Mouse (Mus musculus) urinary bladder, postnatal 36 days (tissue): ENCODE measurements around the gene Olfr1392.

Source experiments
- DNase-seq, 2 experiments: peaks; one replicate each; pipeline ENCODE4 v3.0.0; 2022; ENCODE audit warnings: low spot score in 2 of 2, mixed read lengths in 1 of 2

The Olfr1392 gene

DNA sequence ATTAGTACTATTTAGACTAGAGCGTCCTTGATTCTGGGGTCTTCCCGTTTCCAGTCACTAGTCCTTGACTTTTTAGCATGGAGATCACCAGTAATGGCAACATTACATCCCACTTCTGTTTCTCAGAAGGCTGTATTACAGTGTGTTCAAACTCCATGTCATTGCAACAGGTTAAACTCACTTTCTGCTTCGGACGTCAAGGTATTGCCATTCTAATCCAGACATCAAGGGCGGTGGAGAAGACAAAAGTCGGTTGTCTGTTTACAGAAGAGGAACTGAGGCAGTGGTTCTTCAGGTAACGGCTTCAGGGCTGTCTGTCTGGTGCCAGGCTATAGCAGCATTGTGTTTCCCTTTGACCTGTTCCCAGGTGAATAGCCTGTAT, 33.7 kb upstream of the Olfr1392 start:
- no peak for DNase-seq

DNA sequence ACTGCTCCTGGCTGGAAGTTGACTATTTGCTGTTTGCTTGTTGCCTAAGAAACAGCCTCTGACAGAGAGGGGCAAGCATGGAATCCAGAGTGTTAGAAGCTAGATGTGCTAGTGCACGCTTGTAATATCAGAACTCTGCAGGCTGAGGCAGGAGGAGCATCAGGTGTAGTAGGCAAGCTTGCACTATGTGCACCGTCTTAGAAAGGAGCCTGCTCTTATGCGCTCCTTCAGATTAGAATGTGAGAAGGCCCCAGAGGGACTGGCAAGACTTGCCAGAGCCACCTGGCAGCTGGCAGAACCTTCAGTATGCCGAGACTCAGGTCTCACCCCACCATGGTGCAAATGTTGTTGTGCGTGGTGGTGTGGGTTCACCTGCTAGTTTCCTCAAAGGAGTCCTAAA, 33.0 kb upstream of the Olfr1392 start:
- DNase-seq: no peak

DNA sequence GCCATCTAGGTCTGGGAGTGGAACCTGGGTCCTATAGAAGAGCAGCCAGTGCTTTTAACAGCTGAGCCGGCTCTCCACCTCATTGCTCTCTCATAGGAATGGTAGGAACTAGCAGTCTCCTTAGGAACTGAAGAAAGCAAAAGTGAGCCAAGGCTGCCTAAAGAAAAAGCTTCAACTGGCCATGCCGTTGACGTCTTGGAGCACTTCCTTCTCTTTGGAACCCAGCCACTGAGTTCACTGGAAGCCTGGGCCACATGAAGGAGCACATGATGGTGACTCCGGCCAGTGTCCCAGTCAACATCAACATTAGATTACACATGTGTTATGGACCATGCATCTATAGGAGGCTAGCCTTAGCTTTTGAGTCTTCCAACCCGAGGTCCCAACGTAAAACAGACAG, 32.0 kb upstream of the Olfr1392 start:
- no peak for DNase-seq

DNA sequence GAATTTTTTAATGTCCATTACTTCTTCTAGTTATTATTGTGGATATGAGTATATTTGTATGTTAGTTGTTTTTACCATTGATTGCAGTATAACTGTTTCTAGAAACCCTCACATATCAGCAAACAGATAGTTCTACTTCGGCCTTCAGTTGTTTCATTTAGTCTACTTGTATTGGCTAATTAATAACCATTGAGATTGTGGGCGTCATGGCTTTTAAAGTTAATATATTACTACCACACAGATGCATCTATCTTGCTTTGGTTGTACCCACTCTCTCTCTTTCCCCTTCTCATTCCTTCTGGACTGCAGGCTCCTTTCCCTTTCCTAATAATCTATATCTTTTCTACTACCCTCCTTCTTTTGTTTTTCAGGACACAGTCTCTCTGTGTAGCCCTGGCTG, 25.8 kb upstream of the Olfr1392 start:
- no peak for DNase-seq

DNA sequence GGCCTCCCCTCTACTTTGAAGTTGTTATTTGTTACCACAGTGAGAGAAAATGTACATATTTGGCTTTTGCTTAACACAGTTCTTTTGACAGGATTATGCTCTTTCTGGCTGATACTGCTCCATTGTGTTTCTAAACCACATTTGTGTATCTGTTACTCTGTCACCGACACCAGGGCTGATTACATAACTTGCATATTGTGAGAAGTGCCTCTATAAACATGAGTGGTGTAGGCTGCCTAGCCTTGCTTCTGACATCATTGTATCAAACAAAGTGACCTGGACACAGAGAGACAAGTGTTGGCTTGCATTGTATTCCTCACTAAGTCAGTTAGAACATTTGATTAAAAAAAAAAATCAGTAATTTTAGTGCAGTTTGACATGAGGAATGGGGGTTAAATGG, 25.3 kb upstream of the Olfr1392 start:
- no peak for DNase-seq

DNA sequence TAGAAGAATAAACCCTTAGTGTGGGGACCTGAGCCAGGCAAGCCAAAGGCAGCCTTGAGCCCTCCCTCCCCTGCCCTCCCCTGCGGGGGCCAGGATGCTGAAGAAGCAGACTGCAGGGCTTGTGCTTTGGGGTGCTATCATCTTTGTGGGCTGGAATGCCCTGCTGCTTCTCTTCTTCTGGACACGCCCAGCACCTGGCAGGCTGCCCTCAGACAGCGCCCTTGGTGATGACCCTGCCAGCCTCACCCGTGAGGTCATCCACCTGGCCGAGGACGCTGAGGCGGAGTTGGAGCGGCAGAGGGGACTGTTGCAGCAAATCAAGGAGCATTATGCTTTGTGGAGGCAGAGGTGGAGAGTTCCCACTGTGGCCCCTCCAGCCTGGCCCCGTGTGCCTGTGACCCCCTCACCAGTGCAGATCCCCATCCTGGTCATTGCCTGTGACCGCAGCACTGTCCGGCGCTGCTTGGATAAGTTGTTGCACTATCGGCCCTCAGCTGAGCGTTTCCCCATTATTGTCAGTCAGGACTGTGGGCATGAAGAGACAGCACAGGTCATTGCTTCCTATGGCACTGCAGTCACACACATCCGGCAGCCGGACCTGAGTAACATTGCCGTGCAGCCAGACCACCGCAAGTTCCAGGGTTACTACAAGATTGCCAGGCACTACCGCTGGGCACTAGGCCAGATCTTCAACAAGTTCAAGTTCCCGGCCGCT, 24.3 kb upstream of the Olfr1392 start:
- no peak for DNase-seq

DNA sequence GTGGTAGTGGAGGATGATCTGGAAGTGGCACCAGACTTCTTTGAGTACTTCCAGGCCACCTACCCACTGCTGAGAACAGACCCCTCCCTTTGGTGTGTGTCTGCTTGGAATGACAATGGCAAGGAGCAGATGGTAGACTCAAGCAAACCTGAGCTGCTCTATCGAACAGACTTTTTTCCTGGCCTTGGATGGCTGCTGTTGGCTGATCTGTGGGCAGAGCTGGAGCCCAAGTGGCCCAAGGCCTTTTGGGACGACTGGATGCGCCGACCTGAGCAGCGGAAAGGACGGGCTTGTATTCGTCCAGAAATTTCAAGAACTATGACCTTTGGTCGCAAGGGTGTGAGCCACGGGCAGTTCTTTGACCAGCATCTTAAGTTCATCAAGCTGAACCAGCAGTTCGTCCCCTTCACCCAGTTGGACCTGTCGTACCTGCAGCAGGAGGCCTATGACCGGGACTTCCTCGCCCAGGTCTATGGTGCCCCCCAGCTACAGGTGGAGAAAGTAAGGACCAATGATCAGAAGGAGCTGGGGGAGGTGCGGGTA, 23.7 kb upstream of the Olfr1392 start:
- no peak for DNase-seq

DNA sequence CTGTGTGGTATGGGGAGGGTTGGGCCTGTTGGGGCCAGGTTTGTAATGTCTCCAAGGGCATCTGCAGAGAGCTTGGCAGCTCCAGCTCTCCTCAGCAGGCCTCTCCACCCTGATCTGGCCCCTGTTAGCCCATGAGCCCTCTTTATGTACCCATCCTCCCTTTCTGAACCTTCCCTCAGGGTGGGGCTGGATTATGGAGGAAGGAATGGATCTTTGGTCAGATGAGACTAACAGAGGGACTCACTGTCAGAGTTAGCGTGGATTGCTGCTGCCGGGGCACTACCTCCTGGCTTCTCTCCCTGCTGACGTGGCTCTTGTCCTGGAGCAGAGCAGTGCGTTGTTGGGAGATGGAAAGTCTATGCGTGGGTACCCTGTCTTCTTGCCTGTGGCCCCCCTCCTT, 22.8 kb upstream of the Olfr1392 start:
- no peak for DNase-seq

DNA sequence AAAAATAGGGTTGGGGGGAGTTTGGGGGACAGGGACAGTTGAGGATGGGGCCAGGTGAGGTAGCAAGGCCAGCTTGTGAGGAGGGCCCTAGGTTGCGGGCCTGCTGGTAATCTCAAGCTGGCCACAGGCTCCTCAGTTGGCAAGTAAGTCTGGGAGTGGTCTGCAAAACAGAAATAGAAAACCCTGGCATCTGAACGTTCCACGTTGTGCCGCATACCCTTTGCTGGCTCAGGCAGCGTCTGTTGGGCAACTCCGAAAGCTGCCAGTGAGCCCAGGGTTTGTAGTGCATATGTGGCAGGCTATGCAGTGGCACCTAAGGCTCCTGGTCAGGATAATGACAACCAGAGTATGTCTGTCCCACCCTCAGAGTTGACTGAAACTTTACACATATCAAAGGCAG, 21.9 kb upstream of the Olfr1392 start:
- DNase-seq: no peak

DNA sequence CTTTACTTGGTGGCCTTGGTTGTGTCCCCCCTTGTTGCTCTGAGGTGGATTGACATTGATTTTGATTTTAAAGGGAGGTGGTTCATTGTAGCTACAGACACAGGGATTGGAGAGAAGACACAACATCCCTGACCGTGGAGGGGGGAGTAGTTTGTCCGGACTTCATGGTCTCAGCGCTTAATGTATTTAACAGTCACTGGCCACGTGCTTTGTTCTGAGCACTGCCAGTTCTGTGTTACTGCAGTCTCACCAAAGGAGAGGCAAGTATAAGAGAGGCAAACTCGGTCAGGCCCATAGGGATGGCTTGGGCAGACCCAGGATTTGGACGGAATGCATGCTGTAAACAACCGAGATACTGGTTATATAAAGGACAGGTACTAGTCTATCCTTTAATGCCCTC, 21.0 kb upstream of the Olfr1392 start:
- no peak for DNase-seq

DNA sequence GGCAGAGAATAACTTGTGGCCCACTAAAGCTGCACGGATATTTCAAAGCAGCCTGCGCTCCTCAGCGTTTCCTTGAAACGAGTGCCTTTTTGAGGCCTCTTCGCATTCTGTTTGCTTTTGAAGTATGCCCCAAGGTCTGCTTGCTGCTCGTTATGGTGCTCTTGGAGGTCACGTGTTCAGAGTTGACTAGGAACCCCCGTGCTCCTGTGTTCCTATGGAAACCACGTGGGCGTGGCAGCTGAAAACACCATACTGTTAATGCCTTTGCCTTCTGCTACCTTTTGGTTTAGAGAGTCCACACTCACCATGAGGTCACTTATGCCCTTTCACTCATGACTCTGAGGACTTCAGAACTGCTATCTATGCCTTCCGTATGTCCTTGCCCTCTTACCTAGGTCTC, 20.5 kb upstream of the Olfr1392 start:
- no peak for DNase-seq

DNA sequence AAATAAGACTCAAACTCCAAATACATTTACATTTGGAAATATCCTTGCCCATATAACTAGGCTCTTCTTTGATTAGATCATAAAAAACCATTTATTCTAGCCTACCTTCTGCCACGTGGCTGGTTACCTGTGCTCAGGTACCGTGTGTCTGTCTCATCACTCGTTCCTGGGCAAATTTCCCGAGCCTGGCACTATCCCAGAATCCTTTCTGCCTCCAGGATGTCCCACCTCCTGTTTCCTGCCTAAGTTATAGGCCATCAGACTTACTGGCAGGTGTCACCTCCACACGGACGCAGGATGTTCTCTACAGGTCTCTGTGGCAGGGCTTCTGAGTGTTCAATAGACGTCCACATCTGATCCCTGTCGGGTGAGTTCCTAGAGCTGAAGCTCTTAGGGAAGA, 20.0 kb upstream of the Olfr1392 start:
- no peak for DNase-seq

DNA sequence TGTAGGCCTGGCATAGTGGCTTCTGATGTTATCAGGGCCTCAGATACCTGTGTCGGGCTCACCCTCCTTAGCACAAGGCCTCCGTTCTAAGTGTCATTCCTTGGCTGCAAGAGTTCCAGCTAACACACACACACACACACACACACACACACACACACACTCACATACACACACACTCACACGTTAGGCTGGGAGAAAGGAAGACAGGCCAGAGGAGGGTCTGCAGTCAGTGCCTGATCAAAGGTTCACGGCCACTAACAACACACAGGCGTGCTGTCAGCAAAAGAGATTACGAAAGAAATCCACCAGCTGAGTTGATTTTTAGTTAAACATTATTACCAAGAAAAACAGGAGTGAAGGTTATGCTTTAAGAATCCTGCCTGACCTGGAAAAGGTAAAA, 18.4 kb upstream of the Olfr1392 start:
- no peak for DNase-seq

DNA sequence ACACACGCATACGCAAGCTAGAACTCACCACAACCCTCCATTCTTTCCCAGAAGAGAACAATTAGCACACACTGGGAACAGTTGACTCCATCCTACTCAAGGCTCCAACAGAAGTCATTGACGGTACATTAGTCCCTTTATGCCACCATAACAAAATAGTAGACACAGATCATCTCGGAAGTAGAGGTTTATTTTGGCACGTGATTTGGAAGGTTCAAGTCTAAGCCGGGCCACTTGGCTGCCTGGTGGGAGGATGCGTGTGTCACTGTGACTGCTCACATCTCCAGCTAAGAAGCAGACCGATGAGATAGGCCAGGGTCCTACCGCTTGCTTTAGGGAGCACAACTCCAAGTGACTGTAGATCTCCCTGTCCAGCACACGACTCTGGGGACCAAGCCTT, 17.8 kb upstream of the Olfr1392 start:
- DNase-seq: no peak

DNA sequence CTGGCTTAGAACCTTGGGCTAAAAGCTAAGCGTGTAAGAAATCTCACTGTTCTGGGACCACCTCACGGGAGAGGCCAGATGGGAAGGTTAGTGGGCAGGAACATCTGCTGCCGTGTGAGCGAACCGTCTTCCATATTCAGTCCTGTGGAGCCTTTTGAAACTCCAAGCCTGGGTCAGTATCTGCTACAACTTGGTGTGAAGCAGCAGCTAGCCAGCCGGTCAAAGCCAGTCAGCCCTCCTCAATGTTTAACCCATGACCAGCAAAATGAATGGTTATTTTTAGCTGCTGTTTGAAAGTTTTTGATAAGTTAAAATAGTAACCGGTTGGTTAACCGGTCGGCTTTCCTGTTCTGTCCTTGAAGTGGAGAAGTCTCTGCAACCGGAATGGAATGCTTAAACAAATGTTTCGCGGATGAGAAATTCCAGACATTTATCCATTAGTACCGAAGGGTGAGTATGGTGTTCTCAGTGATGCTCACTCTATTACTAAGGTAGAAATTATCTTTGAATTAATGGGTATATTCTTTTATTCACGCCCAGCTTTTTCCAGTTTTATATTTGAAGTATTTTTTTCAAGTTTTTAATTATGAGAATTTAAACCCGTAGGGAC, 17.0 kb upstream of the Olfr1392 start:
- no peak for DNase-seq

DNA sequence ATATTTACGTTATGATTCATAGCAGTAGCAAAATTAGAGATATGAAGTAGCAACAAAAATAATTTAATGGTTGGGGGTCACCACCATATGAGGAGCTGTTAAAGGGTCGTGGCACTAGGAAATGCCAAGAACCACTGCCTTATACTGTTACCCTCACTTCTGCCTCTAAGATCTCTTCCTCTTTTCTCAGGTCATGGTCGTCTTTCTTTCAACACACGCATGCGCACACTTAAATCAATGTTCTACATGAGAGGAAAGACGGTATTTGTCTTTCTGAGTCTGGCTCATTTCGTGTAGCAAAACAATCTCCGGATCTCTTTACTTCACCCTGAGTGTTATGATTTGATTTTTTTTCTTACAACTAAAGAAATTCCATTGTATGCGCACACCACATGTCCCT, 15.3 kb upstream of the Olfr1392 start:
- no peak for DNase-seq

DNA sequence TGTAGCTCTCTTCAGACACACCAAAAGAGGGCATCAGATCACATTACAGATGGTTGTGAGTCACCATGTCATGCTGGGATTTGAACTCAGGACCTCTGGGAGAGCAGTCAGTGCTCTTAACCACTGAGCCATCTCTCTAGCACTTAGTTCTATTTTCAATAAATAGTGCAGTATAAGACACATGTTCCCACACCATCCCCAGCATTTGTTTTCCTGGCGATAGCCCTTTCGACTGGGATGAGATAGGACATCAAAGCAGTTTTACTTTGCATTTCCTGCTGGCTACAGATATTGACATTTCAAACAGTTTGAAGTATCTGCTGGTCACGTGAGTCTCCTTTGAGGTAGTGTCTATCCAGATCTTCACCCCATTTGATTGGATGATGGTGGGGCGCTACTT, 14.7 kb upstream of the Olfr1392 start:
- no peak for DNase-seq

DNA sequence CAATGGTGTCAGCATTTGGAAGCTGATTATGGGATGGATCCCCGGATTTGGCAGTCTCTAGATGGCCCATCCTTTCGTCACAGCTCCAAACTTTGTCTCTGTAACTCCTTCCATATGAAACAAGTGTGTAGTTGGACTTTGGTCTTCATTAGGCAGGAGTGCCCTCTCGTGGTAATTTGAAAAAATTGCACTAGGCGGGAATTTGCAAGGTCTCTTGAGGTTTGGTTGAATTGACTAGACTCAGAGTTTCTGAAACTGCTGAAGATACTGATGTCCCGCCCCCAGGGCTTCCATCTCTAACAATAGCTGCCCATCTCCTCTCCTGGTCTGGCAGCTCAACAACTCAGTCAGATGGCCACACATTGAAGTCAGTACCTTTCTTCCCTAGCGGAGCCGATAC, 13.7 kb upstream of the Olfr1392 start:
- no peak for DNase-seq

DNA sequence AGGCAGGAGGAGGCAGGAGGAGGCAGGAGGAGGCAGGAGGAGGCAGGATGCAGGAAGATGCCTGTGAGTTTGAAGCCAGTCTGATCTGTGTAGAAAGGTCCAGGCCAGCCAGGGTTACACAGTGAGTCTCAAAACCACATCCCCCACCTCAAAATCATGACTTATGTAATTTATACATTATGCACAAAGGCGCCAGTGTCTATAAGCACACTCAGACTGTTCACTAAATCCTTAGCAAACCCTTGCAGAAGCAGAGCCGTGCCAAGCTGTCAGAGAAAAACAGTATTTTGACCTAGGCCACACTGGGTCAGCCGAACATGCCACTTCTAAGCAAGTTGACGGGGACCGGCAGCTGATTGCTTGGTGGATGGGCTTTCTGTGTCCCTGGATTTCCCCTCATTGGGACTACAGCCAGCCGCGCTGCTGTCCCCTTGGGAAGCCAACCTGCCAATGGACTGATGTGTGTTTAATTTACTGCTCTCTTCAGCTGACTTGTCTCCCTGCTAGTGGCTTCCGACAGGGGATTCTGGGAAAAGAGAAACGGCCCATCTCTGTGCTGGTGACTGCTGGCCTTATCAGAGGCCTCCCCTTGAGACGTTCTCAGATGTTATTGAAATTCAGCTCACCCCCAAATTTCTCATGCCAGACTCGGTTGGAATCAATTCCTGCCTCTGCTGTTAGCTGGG, 11.1 kb upstream of the Olfr1392 start:
- no peak for DNase-seq

DNA sequence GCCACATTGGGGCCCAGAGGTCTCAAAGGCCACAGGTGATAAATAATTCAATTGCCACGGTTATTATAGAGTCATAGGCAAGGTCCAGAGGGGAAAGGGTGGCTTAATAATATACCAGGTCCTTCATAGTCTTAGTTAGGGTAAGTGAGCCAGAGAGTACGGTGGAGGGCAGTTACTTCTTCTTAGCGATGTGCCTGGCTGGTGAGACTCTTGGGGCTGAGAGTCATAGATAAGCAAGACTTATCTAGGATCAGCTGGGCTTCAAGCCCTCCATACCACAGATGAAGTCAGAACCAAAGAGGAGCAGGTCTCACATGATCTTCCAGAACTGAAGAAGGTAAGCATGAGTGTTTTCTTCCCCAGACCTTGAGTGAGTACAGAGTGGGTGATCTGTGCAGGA, 6.9 kb upstream of the Olfr1392 start, which contains the start of gene Olfr1393:
Gene Olfr1393, plus strand, starts transcription at position 83 of the 400 bp plus-strand sequence.
- no peak for DNase-seq

DNA sequence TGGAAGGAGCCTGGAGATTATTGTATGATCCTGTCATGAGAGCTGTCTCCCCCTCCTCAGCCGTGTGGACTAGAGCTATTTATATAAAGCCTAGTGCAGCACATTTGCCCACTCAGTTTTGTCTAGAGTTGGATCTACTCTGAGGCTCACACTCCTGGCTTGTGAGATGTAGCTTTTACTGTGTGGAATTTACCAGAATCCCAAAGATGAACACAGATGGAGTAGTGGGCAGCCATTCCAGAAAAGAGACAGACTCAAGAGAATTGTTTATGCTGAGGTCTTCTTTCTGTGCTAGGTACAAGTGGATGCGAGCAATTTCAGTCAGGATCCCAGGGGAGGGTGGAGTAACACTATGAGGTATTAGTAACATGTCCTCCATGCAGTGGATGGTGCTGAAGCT, 2.2 kb downstream of the Olfr1392 start:
- no peak for DNase-seq

DNA sequence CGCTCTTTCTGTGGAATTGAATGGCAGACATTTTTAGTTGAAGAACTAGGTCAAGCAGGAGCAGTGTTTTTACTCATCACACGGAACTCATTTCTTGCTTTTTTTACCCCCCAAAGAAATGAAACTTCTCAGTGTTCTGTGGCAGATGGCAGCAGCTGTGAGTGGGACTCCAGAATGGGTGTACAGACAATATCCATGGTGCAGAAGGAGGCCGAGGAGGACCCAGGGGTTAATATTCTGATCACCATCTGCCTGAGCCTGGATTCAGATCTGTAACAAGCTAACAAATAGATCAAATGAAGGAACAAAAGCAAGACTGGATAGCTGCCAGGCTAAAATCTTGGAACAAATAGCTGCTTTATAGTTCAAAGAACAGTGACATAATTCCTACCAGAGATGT, 7.7 kb downstream of the Olfr1392 start:
- DNase-seq: no peak

DNA sequence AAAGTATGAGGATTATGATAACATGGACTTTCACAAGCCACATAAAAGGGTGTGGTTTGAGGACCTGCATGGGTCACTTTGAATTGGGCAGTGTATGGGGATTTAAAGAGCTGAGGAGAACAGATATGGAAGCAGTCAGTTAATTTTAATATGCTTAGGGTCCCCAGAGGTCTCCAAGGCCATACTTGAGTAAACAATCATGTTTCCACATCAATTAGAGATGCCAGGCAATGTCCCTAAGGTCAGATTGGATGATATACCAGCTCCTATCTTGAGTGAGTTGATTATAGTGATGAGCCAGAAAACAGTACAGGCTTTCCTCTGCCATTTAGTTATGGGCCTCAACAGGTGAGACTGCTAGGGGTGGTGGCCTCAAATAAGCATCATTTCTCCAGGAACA, 19.4 kb downstream of the Olfr1392 start, which contains the start of gene Olfr10:
Gene Olfr10, plus strand, starts transcription at position 301 of the 400 bp plus-strand sequence.
- no peak for DNase-seq
